Mouse (Mus musculus) myocyte (in vitro differentiated cells): ENCODE measurements around the gene Sh3glb1. TPM values are rescaled to one million over a fixed set of nuclear protein-coding genes. Genes with fewer than 3 reads are reported as not detected.

Source experiments
- H3K27me3 ChIP-seq: one replicate; pipeline ENCODE4 v1.6.1; 2011; ENCODE audit not compliant: control insufficient read depth, insufficient read depth, insufficient read length
- H3K36me3 ChIP-seq: one replicate; pipeline ENCODE4 v1.6.1; 2011; ENCODE audit not compliant: control insufficient read depth, insufficient read depth
- H3K4me2 ChIP-seq: one replicate; pipeline ENCODE4 v1.6.1; 2011; ENCODE audit warnings: low read depth, control low read depth
- H3K4me3 ChIP-seq: one replicate; pipeline ENCODE4 v1.5.1; 2011; ENCODE audit warnings: mild to moderate bottlenecking, control low read depth, moderate library complexity
- H3K79me2 ChIP-seq: one replicate; pipeline ENCODE4 v1.6.1; 2011; ENCODE audit not compliant: control insufficient read depth, insufficient read depth
- H3ac ChIP-seq: one replicate; pipeline ENCODE4 v1.6.1; 2011; ENCODE audit not compliant: control insufficient read depth, insufficient read length
- CEBPB ChIP-seq: IDR thresholded peaks from 2 replicates; pipeline ENCODE4 v1.6.1; 2011; ENCODE audit warnings: mild to moderate bottlenecking, moderate library complexity; ENCODE audit not compliant: poor library complexity, insufficient read depth, severe bottlenecking
- E2F4 ChIP-seq: IDR thresholded peaks from one replicate; pipeline ENCODE4 v1.6.1; 2011; ENCODE audit warnings: mild to moderate bottlenecking, control low read depth, moderate library complexity; ENCODE audit not compliant: insufficient read depth
- MAX ChIP-seq: IDR thresholded peaks from one replicate; pipeline ENCODE4 v1.6.1; 2011; ENCODE audit warnings: low read depth, mild to moderate bottlenecking, control low read depth
- MYOD1 ChIP-seq, 3 experiments: IDR thresholded peaks; one replicate each; pipeline ENCODE4 v1.6.1; 2011; ENCODE audit warnings: control low read depth in 2 of 3, low read depth in 2 of 3, mild to moderate bottlenecking in 2 of 3, moderate library complexity in 1 of 3; ENCODE audit not compliant: insufficient read length in 2 of 3, control insufficient read depth in 1 of 3
- MYOG ChIP-seq, 3 experiments: IDR thresholded peaks; one replicate each; pipeline ENCODE4 v1.6.1; 2011; ENCODE audit warnings: control low read depth in 2 of 3, low read depth in 2 of 3, mild to moderate bottlenecking in 2 of 3; ENCODE audit not compliant: insufficient read length in 2 of 3, control insufficient read depth in 1 of 3, insufficient read depth in 1 of 3
- POLR2A ChIP-seq: IDR thresholded peaks from one replicate; pipeline ENCODE4 v1.6.1; 2011; ENCODE audit warnings: low read depth, mild to moderate bottlenecking, control low read depth, moderate library complexity; ENCODE audit not compliant: insufficient read length
- POLR2AphosphoS2 ChIP-seq: IDR thresholded peaks from one replicate; pipeline ENCODE4 v1.6.1; 2011; ENCODE audit warnings: low read depth, control low read depth; ENCODE audit not compliant: insufficient read length
- REST ChIP-seq: IDR thresholded peaks from one replicate; pipeline ENCODE4 v1.6.1; 2011; ENCODE audit warnings: mild to moderate bottlenecking, control low read depth, moderate library complexity; ENCODE audit not compliant: insufficient read depth, insufficient read length
- SRF ChIP-seq: IDR thresholded peaks from one replicate; pipeline ENCODE4 v1.6.1; 2011; ENCODE audit warnings: low read depth; ENCODE audit not compliant: control insufficient read depth, insufficient read length
- TCF12 ChIP-seq: IDR thresholded peaks from one replicate; pipeline ENCODE4 v1.6.1; 2011; ENCODE audit warnings: mild to moderate bottlenecking, control low read depth; ENCODE audit not compliant: poor library complexity, insufficient read depth, severe bottlenecking
- TCF3 ChIP-seq: IDR thresholded peaks from one replicate; pipeline ENCODE4 v1.6.1; 2011; ENCODE audit warnings: low read depth, control low read depth; ENCODE audit not compliant: insufficient read length
- USF1 ChIP-seq: IDR thresholded peaks from one replicate; pipeline ENCODE4 v1.6.1; 2011; ENCODE audit warnings: low read depth, mild to moderate bottlenecking, control low read depth, moderate library complexity
- polyA plus RNA-seq: library from polyadenylated mRNA; unstranded; fragments of >200 nt; fragmentation: generic; extraction: Trizol; gene quantifications from one replicate; pipeline ENCODE4 v1.2.1, GENCODE M21; 2012; ENCODE audit warnings: missing spikeins

The Sh3glb1 gene
- polyA plus RNA-seq, 1 experiment, result 288 TPM

GRCm38 (mm10) chr3:144639387-144639786 lies 80.7 kb downstream of the Sh3glb1 start:
- peak overlapping the region; percentile 50 for H3K4me2 ChIP-seq
- H3K27me3 ChIP-seq, result no peaks in the 10 kb centered on the region
- TF ChIP-seq TCF12, result peak; percentile 88
- no peak for TF ChIP-seq CEBPB
- no peak for TF ChIP-seq USF1
- no peak for TF ChIP-seq POLR2A
- TF ChIP-seq POLR2AphosphoS2, result no peak
- no peak for TF ChIP-seq REST
- TF ChIP-seq MAX, result no peak
- TF ChIP-seq TCF3, result no peak
- TF ChIP-seq MYOG (IDR thresholded peaks at IDR 0.05; ENCODE audit: control insufficient read depth in 1 of 3, insufficient read depth in 1 of 3, insufficient read length in 2 of 3, low read depth in 2 of 3), result peak in 2 of 3 experiments; percentile 41 to 72
- TF ChIP-seq MYOD1 (IDR thresholded peaks at IDR 0.05; ENCODE audit: control insufficient read depth in 1 of 3, insufficient read length in 2 of 3, low read depth in 2 of 3), result peak; percentile 40 to 83 (median 82)
- TF ChIP-seq SRF, result no peak
- TF ChIP-seq E2F4, result no peak
- H3K4me3 ChIP-seq, result no peak overlapping the region
- H3K36me3 ChIP-seq, result peaks cover 4% of the 10 kb centered on the region
- no peak overlapping the region for H3ac ChIP-seq
- H3K79me2 ChIP-seq, result no peaks in the 10 kb centered on the region

DNA sequence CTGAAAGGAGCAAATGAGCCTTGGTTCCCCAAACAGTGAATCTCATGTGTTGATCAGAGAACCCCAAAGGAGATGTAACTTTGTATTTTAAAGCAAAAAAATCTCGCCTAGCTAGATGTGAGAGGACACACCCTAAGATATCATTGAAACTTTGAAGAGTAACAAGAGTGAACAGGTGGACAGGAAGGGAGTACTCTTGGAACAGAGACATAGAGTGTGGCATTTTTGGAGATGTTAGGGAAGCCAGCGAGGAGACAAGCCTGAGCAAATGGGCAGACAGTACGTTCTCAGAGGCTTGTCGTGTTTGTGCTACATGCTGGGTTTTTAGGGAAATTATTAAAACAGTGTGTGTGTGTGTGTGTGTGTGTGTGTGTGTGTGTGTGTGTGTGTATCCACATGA lies 82.0 kb downstream of the Sh3glb1 start:
- no peak overlapping the region for H3K4me3 ChIP-seq
- H3K79me2 ChIP-seq, result no peaks in the 10 kb centered on the region
- no peak overlapping the region for H3ac ChIP-seq
- TF ChIP-seq USF1, result no peak
- no peak for TF ChIP-seq CEBPB
- TF ChIP-seq SRF, result no peak
- no peak for TF ChIP-seq POLR2A
- peak; percentile 48 to 85 (median 82) for TF ChIP-seq MYOD1 (IDR thresholded peaks at IDR 0.05; ENCODE audit: control insufficient read depth in 1 of 3, insufficient read length in 2 of 3, low read depth in 2 of 3)
- no peak for TF ChIP-seq REST
- no peak for TF ChIP-seq E2F4
- no peak for TF ChIP-seq POLR2AphosphoS2
- TF ChIP-seq TCF12, result peak; percentile 16
- no peak for TF ChIP-seq TCF3
- no peak for TF ChIP-seq MYOG (IDR thresholded peaks at IDR 0.05; ENCODE audit: control insufficient read depth in 1 of 3, insufficient read depth in 1 of 3, insufficient read length in 2 of 3, low read depth in 2 of 3)
- TF ChIP-seq MAX, result no peak
- H3K36me3 ChIP-seq, result peaks cover 4% of the 10 kb centered on the region
- no peaks in the 10 kb centered on the region for H3K27me3 ChIP-seq
- peak overlapping the region; percentile 50 for H3K4me2 ChIP-seq

- H3K27me3 ChIP-seq, result no peaks in the 10 kb centered on the region
- no peak overlapping the region for H3ac ChIP-seq
- TF ChIP-seq TCF12 (no peak), MAX (no peak), MYOD1 (IDR thresholded peaks at IDR 0.05; ENCODE audit: control insufficient read depth in 1 of 3, insufficient read length in 2 of 3, low read depth in 2 of 3) (no peak), E2F4 (no peak), SRF (no peak), POLR2AphosphoS2 (no peak), TCF3 (no peak), POLR2A (no peak), REST (no peak), MYOG (IDR thresholded peaks at IDR 0.05; ENCODE audit: control insufficient read depth in 1 of 3, insufficient read depth in 1 of 3, insufficient read length in 2 of 3, low read depth in 2 of 3) (no peak), CEBPB (no peak), USF1 (no peak)
- H3K4me3 ChIP-seq, result no peak overlapping the region
- no peaks in the 10 kb centered on the region for H3K36me3 ChIP-seq
- H3K4me2 ChIP-seq, result no peak overlapping the region
- H3K79me2 ChIP-seq, result no peaks in the 10 kb centered on the region
These were observed 84.9 kb downstream of the Sh3glb1 start for GRCm38 (mm10) chr3:144635236-144635635.

Other genes starting within 250 kb of the Sh3glb1 start
- 16.2 TPM for gene Hs2st1, start 150.2 kb downstream of the Sh3glb1 start, polyA plus RNA-seq
- gene Selenof, start 150.0 kb downstream of the Sh3glb1 start, polyA plus RNA-seq, result 264 TPM
- gene Clca3a1, start 40.6 kb upstream of the Sh3glb1 start, polyA plus RNA-seq, result not detected
- not detected for gene Clca3a2, start 99.2 kb upstream of the Sh3glb1 start, polyA plus RNA-seq
- not detected for gene Clca3b, start 129.0 kb upstream of the Sh3glb1 start, polyA plus RNA-seq
- gene Clca4b, start 212.2 kb upstream of the Sh3glb1 start, polyA plus RNA-seq, result 0.04 TPM